Mouse (Mus musculus) testis, adult 2 months (tissue): ENCODE measurements around the gene Gm11042.

Source experiments
- CTCF ChIP-seq: fragments of 200-500 bp; IDR thresholded peaks from 2 replicates; pipeline ENCODE4 v1.5.1; 2012; ENCODE audit warnings: low read depth, mild to moderate bottlenecking, inconsistent platforms, low read length, moderate library complexity; ENCODE audit not compliant: control insufficient read depth, insufficient read depth, insufficient replicate concordance
- POLR2A ChIP-seq: fragments of 200-500 bp; IDR thresholded peaks from 2 replicates; pipeline ENCODE4 v1.6.1; 2012; ENCODE audit warnings: low read depth, mild to moderate bottlenecking, inconsistent platforms, low read length, moderate library complexity; ENCODE audit not compliant: control insufficient read depth

- no peak for TF ChIP-seq CTCF
- no peak for TF ChIP-seq POLR2A
These were observed 14.6 kb downstream of the Gm11042 start for GRCm38 (mm10) chr12:74301559-74301958.
